Mouse (Mus musculus): ENCODE results near the gene Nalcn. TPM values are rescaled to one million over a fixed set of nuclear protein-coding genes. Genes with fewer than 3 reads are reported as not detected.

Nalcn gene
- total and polyA plus RNA-seq, 3 experiments: 0.03 TPM; not detected in 2

GRCm38 (mm10) chr14:123312371-123312770, 314.6 kb downstream of the Nalcn start:
- TF ChIP-seq MYC (IDR thresholded peaks at IDR 0.05; ENCODE audit: low read depth, low read length) (no peak), EP300 (IDR thresholded peaks at IDR 0.05; ENCODE audit: low read depth in 1 of 2, low read length in 2 of 2) (no peak), MYB (IDR thresholded peaks at IDR 0.05; ENCODE audit: low read depth, low read length) (no peak), SMC3 (IDR thresholded peaks at IDR 0.05; ENCODE audit: low read depth, low read length) (no peak), ETS1 (IDR thresholded peaks at IDR 0.05; ENCODE audit: low read depth, low read length) (no peak), MXI1 (IDR thresholded peaks at IDR 0.05; ENCODE audit: low read depth, low read length) (no peak), NELFE (IDR thresholded peaks at IDR 0.05; ENCODE audit: low read depth, low read length) (no peak), TAL1 (IDR thresholded peaks at IDR 0.05; ENCODE audit: low read length) (no peak), USF1 (IDR thresholded peaks at IDR 0.05; ENCODE audit: low read depth, low read length) (no peak), SIN3A (IDR thresholded peaks at IDR 0.05; ENCODE audit: low read length) (no peak), MEF2A (IDR thresholded peaks at IDR 0.05; ENCODE audit: extremely low read depth, insufficient replicate concordance, low read depth, low read length, poor library complexity, severe bottlenecking) (no peak), CHD1 (IDR thresholded peaks at IDR 0.05; ENCODE audit: low read depth, low read length) (no peak), MAFK (IDR thresholded peaks at IDR 0.05; ENCODE audit: borderline replicate concordance, low read depth, low read length) (no peak)
- Histone ChIP-seq H3K4me3 (ENCODE audit: control insufficient read depth in 1 of 2, insufficient read depth in 1 of 2, low read depth in 2 of 2, low read length in 2 of 2) (no peak overlapping the region), H3K9me3 (replicated peaks; ENCODE audit: insufficient read depth, low read length) (no peaks in the 10 kb centered on the region), H3K9ac (ENCODE audit: control insufficient read depth, low read depth, low read length, poor library complexity, severe bottlenecking) (no peak overlapping the region), H3K27me3 (ENCODE audit: control insufficient read depth in 1 of 2, insufficient read depth in 2 of 2, low read length in 2 of 2) (no peaks in the 10 kb centered on the region), H3K36me3 (ENCODE audit: control insufficient read depth in 1 of 2, insufficient read depth in 2 of 2, low read length in 2 of 2) (no peaks in the 10 kb centered on the region), H3K4me1 (ENCODE audit: control insufficient read depth in 1 of 2, insufficient read depth in 2 of 2, low read length in 2 of 2) (no peaks in the 10 kb centered on the region), H3K27ac (ENCODE audit: control insufficient read depth, low read depth, low read length) (no peak overlapping the region), H3K79me2 (ENCODE audit: control insufficient read depth, insufficient read depth, low read length, poor library complexity) (no peaks in the 10 kb centered on the region)
- DNase-seq (ENCODE audit: low read depth, low spot score): no peak

- Histone ChIP-seq H3K27me3 (ENCODE audit: control insufficient read depth in 1 of 2, insufficient read depth in 2 of 2, low read length in 2 of 2) (no peaks in the 10 kb centered on the region; a peak in 2 of 4 replicates), H3K36me3 (ENCODE audit: control insufficient read depth in 1 of 2, insufficient read depth in 2 of 2, low read length in 2 of 2) (no peaks in the 10 kb centered on the region)
Observed at GRCm38 (mm10) chr14:123296068-123296467, 330.9 kb downstream of the Nalcn start.

More at GRCm38 (mm10) chr14:123296068-123296467, 330.9 kb downstream of the Nalcn start:
- Histone ChIP-seq H3K4me3 (ENCODE audit: control insufficient read depth in 1 of 2, insufficient read depth in 1 of 2, low read depth in 2 of 2, low read length in 2 of 2) (no peak overlapping the region), H3K4me1 (ENCODE audit: control insufficient read depth in 1 of 2, insufficient read depth in 2 of 2, low read length in 2 of 2) (no peaks in the 10 kb centered on the region), H3K79me2 (ENCODE audit: control insufficient read depth, insufficient read depth, low read length, poor library complexity) (no peaks in the 10 kb centered on the region), H3K27ac (ENCODE audit: control insufficient read depth, low read depth, low read length) (no peak overlapping the region), H3K9me3 (replicated peaks; ENCODE audit: insufficient read depth, low read length) (no peaks in the 10 kb centered on the region), H3K9ac (ENCODE audit: control insufficient read depth, low read depth, low read length, poor library complexity, severe bottlenecking) (no peak overlapping the region)
- DNase-seq (ENCODE audit: low read depth, low spot score): no peak
- no peak for TF ChIP-seq POLR2A (IDR thresholded peaks at IDR 0.05; ENCODE audit: control insufficient read depth in 1 of 2, insufficient read depth in 1 of 2, low read depth in 1 of 2, low read length in 2 of 2, poor library complexity in 1 of 2)
- no peak for TF ChIP-seq SIN3A (IDR thresholded peaks at IDR 0.05; ENCODE audit: low read length)
- TF ChIP-seq TCF12 (IDR thresholded peaks at IDR 0.05; ENCODE audit: low read depth, low read length): no peak
- no peak for TF ChIP-seq RAD21 (IDR thresholded peaks at IDR 0.05; ENCODE audit: low read depth, low read length)
- no peak for TF ChIP-seq MAX (IDR thresholded peaks at IDR 0.05; ENCODE audit: low read length)
- TF ChIP-seq BHLHE40 (IDR thresholded peaks at IDR 0.05; ENCODE audit: borderline replicate concordance, low read depth, low read length): no peak
- no peak for TF ChIP-seq UBTF (IDR thresholded peaks at IDR 0.05; ENCODE audit: borderline replicate concordance, insufficient read depth, low read depth, low read length)
- no peak for TF ChIP-seq MAZ (IDR thresholded peaks at IDR 0.05; ENCODE audit: low read depth, low read length)
- TF ChIP-seq POLR2AphosphoS5 (IDR thresholded peaks at IDR 0.05; ENCODE audit: borderline replicate concordance, low read depth, low read length): no peak
- TF ChIP-seq MAFK (IDR thresholded peaks at IDR 0.05; ENCODE audit: borderline replicate concordance, low read depth, low read length): no peak
